Mouse (Mus musculus) left cerebral cortex, postnatal 25 days (tissue): ENCODE results near the gene Myh7. TPM values are rescaled to one million over a fixed set of nuclear protein-coding genes. Genes with fewer than 3 reads are reported as not detected.
"Not testable (repeated sequence)": the region's sequence is repeated elsewhere in the genome, so short reads cannot be mapped to it uniquely, and the experiment has no call there.

ENCODE experiments used
- DNase-seq, 2 experiments: peaks; one replicate each; pipeline ENCODE4 v3.0.0; 2022; ENCODE audit warnings: low spot score in 2 of 2, mixed read lengths in 1 of 2
- intact Hi-C: fragments of 180-260 bp; cut with DNase I; formaldehyde crosslinking; loops from one replicate; pipeline ENCODE4 v1.15.1; 2025
- total RNA-seq, 2 experiments: library from RNA; stranded (reverse); gene quantifications; 2 replicates each; pipeline ENCODE4 v1.2.3; 2021

The Myh7 gene
- total RNA-seq, 2 experiments from 2014 or later, result 18.0 to 19.6 TPM

- intact Hi-C loops, result no loop called here
- no peak for DNase-seq
Measured at GRCm38 (mm10) chr14:54976633-54977032, 17.8 kb downstream of the Myh7 start, which contains the start of gene Gm17428. TSS of gene Gm17428 (plus strand) at chr14:54976933.

- DNase-seq, result peak; percentile 34 to 61
- intact Hi-C loops, result loop anchor here (1.0 kb wide), 1 partner anchor 26 kb away; no protein-coding TSS in a partner anchor
Measured at GRCm38 (mm10) chr14:54974068-54974791, 20.2 kb downstream of the Myh7 start.

DNA sequence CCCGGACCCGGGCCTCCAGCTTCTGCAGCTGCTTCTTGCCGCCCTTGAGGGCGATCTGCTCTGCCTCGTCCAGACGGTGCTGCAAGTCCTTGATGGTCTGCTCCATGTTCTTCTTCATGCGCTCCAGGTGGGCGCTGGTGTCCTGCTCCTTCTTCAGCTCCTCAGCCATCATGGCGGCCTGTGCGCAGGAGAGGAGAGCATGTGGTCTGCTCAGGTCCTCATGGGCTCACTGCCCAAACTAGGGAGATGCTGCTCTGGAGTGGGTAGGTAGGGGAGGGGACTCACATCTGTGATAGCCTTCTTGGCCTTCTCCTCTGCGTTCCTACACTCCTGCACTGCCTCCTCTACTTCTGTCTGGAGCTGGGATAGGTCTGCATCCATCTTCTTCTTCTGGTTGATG is 21.6 kb downstream of the Myh7 start:
- intact Hi-C loops, DNase-seq: not testable (repeated sequence)

- intact Hi-C loops, result no loop called here
- DNase-seq, result no peak
Measured at GRCm38 (mm10) chr14:54968344-54968743, 26.1 kb downstream of the Myh7 start.

DNA sequence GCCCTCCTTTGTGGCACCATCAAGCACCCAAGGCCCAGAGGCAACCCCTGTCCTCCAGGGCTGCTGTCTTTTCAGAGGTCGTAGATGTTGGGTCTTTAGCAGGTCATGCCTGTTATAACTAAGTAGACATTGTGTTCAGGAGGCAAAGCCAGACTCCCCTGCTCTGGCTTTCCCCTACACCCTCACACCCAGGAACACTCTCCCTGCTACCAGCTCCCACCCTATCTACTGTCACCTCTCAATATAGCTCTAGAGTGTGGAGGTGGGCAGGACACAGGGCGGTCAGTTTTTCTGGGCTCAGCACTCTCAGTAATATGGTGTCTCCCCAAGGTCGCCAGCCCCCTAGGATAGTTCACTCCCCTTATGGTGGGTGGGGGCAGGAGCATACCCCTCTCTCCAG is 26.6 kb downstream of the Myh7 start:
- intact Hi-C loops, result no loop called here
- DNase-seq, result no peak

DNA sequence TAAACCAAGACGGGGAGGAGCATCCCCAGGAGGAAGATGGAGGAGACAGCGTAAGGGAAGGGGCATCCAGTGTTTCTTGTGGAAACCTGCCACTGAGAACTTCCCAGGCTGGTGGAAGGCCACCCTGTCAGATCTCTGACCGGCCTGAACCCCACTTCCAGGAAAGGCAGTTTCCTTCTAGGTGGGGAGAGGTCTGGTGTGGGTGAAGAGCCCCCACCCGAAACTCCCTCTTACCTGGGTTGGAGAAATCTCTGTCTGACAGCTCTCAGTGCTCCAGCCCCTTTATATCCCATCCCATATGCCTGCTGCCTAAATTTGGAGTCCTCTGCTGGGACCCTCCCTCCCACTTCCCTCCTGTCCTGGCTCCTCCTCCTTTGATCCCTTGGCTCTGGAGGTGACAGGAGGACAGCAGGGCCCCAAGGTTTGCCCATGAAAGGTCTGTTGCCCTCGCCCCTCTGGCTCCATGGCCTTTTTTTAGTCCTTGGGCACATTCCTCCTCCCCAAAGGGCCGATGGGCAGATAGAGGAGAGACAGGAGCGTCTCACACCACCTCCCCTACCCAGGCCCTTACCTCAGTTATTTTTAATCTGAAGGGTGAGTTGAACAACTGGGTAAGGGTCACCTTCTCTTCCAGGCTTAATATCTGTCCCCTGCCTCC is 28.0 kb downstream of the Myh7 start, which contains the start of gene Myh6:
Gene Myh6 (minus strand): TSS at position 608 of the 658 bp plus-strand sequence.
- DNase-seq, result no peak
- intact Hi-C loops, result no loop called here

DNA sequence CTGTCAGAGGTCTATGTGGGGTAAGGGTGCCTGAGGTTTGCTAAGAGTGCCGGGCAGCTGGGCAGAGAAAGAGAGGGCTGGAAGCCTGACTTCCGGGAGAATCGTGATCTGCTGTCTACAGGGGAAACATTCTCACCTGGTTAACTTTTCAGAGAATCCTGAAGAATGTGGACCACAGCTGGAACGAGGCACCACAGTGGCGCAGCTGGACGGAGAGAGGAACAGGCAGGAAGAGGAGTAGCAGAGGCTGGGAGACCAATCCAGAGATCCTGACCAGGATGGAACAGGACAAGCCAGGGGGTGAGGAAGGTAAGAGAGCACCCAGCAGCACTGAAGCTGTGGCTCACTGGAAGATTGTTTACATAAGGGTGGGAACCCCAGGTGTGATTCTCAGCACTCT is 28.8 kb downstream of the Myh7 start:
- no peak for DNase-seq

DNA sequence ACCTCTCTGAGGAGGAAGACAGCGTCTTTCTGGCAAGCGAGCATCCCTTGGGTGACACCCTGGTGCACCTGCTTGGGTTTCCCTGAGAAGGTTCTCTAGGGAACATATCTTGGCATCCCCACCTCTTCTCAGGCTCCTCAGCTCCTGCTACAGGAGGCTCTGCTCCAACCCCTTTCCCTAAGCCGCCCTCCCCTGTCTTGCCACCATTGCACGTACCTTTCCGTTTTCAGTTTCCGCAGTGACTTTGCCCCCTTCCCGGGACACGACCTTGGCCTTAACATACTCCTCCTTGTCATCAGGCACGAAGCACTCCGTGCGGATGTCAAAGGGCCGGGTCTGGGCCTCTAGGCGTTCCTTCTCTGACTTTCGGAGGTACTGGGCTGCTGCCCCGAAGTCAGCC is 29.4 kb downstream of the Myh7 start:
- intact Hi-C loops, result no loop called here
- DNase-seq, result no peak

More for the DNA sequence above, 28.8 kb downstream of the Myh7 start:
- intact Hi-C loops, result no loop called here

- DNase-seq, result no peak
- intact Hi-C loops, result no loop called here
Measured at GRCm38 (mm10) chr14:54963727-54964126, 30.7 kb downstream of the Myh7 start.

DNA sequence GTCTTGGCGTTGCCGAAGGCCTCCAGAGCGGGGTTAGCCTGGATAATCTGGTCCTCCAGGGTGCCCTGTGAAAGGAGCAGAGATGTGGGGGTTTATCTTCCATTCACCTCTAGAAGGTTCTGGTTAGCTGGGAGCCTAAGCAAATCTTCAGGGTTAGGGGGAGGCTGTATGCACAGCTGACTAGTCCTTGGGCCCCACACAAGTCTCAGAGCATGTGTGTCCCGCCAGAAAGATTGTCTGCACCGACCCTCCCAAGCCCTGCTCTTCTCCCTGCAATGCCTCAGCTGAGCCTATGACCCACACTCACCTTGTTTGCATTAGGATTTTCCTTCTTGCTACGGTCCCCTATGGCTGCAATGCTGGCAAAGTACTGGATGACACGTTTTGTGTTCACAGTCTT is 31.7 kb downstream of the Myh7 start:
- no peak for DNase-seq
- intact Hi-C loops, result no loop called here

DNA sequence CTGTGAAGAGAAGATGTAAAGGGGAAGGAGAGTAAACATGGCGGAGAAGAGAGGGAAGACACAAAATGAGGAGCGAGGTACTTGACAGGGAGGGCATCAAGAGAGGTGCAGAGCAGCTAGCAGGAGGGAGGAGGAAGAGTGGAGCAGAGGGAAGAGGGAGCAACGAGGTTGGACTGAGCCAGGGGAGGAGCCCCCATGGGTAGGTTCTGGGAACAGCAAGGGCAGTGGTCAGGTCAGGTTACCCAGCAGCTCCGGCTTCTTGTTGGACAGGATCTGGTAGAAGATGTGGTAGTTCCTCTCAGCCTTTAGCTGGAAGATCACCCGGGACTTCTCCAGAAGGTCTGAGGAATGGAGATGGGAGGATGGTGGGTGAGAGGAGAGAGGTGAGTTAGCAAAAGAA is 32.9 kb downstream of the Myh7 start:
- DNase-seq, result no peak
- intact Hi-C loops, result no loop called here

DNA sequence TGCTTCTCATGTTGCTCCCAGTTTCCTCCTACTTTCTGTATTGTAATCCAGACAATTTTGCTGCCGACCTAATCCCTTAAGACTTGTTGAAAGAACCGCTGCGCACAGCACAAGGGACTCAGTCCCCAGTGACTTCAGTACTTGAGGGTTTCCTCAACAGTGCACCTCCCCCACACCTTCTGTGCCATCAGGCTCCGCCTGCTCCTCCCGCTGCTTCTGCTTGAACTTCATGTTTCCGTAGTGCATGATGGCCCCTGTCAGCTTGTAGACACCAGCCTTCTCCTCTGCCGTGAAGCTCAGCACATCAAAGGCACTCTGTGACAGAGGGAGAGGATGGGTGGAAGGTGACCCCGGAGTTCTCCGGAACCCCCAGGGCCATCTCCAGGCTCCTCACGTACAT is 33.7 kb downstream of the Myh7 start:
- intact Hi-C loops, result no loop called here

GRCm38 (mm10) chr14:54959853-54960613 is 34.4 kb downstream of the Myh7 start:
- intact Hi-C loops, DNase-seq: not testable (repeated sequence)

More for the DNA sequence above, 33.7 kb downstream of the Myh7 start:
- peak; percentile 27 to 57 for DNase-seq

GRCm38 (mm10) chr14:54959197-54959596 is 35.2 kb downstream of the Myh7 start:
- DNase-seq, result no peak
- intact Hi-C loops, result no loop called here

- intact Hi-C loops, result no loop called here
- DNase-seq, result no peak
Measured at GRCm38 (mm10) chr14:54958503-54958902, 35.9 kb downstream of the Myh7 start.

- intact Hi-C loops, result no loop called here
- DNase-seq, result no peak
Measured at GRCm38 (mm10) chr14:54956533-54956932, 37.9 kb downstream of the Myh7 start.

- DNase-seq, result no peak
- intact Hi-C loops, result no loop called here
Measured at GRCm38 (mm10) chr14:54955481-54955880, 38.9 kb downstream of the Myh7 start.

- intact Hi-C loops, result no loop called here
- DNase-seq, result no peak
Measured at GRCm38 (mm10) chr14:54954474-54954873, 40.0 kb downstream of the Myh7 start.

GRCm38 (mm10) chr14:54953664-54954206 is 40.7 kb downstream of the Myh7 start:
- intact Hi-C loops, result no loop called here
- no peak for DNase-seq

- no peak for DNase-seq
- intact Hi-C loops, result no loop called here
Measured at GRCm38 (mm10) chr14:54951587-54951986, 42.8 kb downstream of the Myh7 start.
